Mouse (Mus musculus) liver, embryonic 16.5 days (tissue): ENCODE measurements around the gene Olfr222. TPM values are rescaled to one million over a fixed set of nuclear protein-coding genes. Genes with fewer than 3 reads are reported as not detected.

Experiments used
- ATAC-seq: fragments of 200-750 bp; cut with Nextera tagmentation; 2 replicates; pipeline ENCODE4 v1.8.0; 2017; ENCODE audit warnings: low read depth, mild to moderate bottlenecking, moderate number of reproducible peaks, moderate library complexity
- H3K27ac ChIP-seq: fragments of 300-500 bp; sonication (generic); 2 replicates; pipeline ENCODE4 v1.5.1; 2014; ENCODE audit warnings: mild to moderate bottlenecking, low read length
- H3K27me3 ChIP-seq: fragments of 300-500 bp; sonication (generic); 2 replicates; pipeline ENCODE4 v1.6.1; 2014; ENCODE audit warnings: low read depth, low read length, mixed read lengths; ENCODE audit not compliant: control insufficient read depth, insufficient read depth
- H3K36me3 ChIP-seq: fragments of 300-500 bp; sonication (generic); 2 replicates; pipeline ENCODE4 v1.6.1; 2014; ENCODE audit warnings: mild to moderate bottlenecking; ENCODE audit not compliant: control insufficient read depth, insufficient read depth
- H3K4me1 ChIP-seq: fragments of 300-500 bp; sonication (generic); 2 replicates; pipeline ENCODE4 v1.6.1; 2014; ENCODE audit warnings: low read depth, low read length, mixed read lengths; ENCODE audit not compliant: control insufficient read depth
- H3K4me2 ChIP-seq: fragments of 300-500 bp; sonication (generic); 2 replicates; pipeline ENCODE4 v1.6.1; 2014; ENCODE audit warnings: low read depth, low read length, mixed read lengths
- H3K4me3 ChIP-seq: fragments of 300-500 bp; sonication (generic); 2 replicates; pipeline ENCODE4 v1.5.1; 2014; ENCODE audit warnings: low read depth, mild to moderate bottlenecking, low read length
- H3K9ac ChIP-seq: fragments of 300-500 bp; sonication (generic); 2 replicates; pipeline ENCODE4 v1.6.1; 2014; ENCODE audit warnings: low read depth, low read length
- H3K9me3 ChIP-seq: fragments of 300-500 bp; sonication (generic); replicated peaks from 2 replicates; pipeline ENCODE4 v1.6.1; 2016; ENCODE audit warnings: low read length; ENCODE audit not compliant: control insufficient read depth
- WGBS: fragments of 180-500 bp; shearing (Covaris S2); extraction: QIAGEN DNeasy Blood & Tissue Kit; methylation state at CpG from one replicate; pipeline ENCODE4 v1.1.7; 2014; ENCODE audit not compliant: insufficient replicate concordance; 5-methylcytosine and 5-hydroxymethylcytosine counted together
- polyA plus RNA-seq: library from polyadenylated mRNA; unstranded; fragments of >200 nt; fragmentation: Nextera tagmentation; extraction: Ambion mirVana; gene quantifications from 2 replicates; pipeline ENCODE4 v1.2.1, GENCODE M21; 2015

Olfr222 gene
- polyA plus RNA-seq, 1 experiment from 2014 or later = not detected

- no peak for ATAC-seq
- Histone ChIP-seq H3K4me1 (no peaks in the 10 kb centered on the region), H3K36me3 (no peaks in the 10 kb centered on the region)
Measured at GRCm38 (mm10) chr11:59596950-59597349, 20.9 kb upstream of the Olfr222 start.

GRCm38 (mm10) chr11:59596091-59596490 is 20.1 kb upstream of the Olfr222 start:
- Histone ChIP-seq H3K4me2 (no peak overlapping the region), H3K27ac (no peak overlapping the region), H3K9ac (no peak overlapping the region), H3K4me1 (no peaks in the 10 kb centered on the region), H3K36me3 (no peaks in the 10 kb centered on the region), H3K4me3 (no peak overlapping the region), H3K27me3 (no peaks in the 10 kb centered on the region), H3K9me3 (no peaks in the 10 kb centered on the region)
- ATAC-seq = no peak
- 24% methylated on average over 4 of the region's 4 CpGs for WGBS

More at GRCm38 (mm10) chr11:59596950-59597349, 20.9 kb upstream of the Olfr222 start:
- H3K27ac ChIP-seq = no peak overlapping the region
- WGBS = 58% methylated on average over 8 of the region's 8 CpGs
- no peak overlapping the region for H3K9ac ChIP-seq
- H3K9me3 ChIP-seq = no peaks in the 10 kb centered on the region
- H3K4me3 ChIP-seq = no peak overlapping the region
- H3K4me2 ChIP-seq = no peak overlapping the region
- H3K27me3 ChIP-seq = no peaks in the 10 kb centered on the region

- H3K36me3 ChIP-seq = no peaks in the 10 kb centered on the region
- no peaks in the 10 kb centered on the region for H3K4me1 ChIP-seq
- no peak within 1 kb of the TSS for H3K27ac ChIP-seq
- WGBS = 64% methylated on average over 6 of the region's 6 CpGs
- H3K9me3 ChIP-seq = no peaks in the 10 kb centered on the region
- no peaks in the 10 kb centered on the region for H3K27me3 ChIP-seq
- H3K9ac ChIP-seq = no peak within 1 kb of the TSS
- H3K4me2 ChIP-seq = no peak within 1 kb of the TSS
- no peak for ATAC-seq
- no peak within 1 kb of the TSS for H3K4me3 ChIP-seq
Measured at GRCm38 (mm10) chr11:59593189-59593588, 17.2 kb upstream of the Olfr222 start, which contains the start of gene Olfr223. TSS of gene Olfr223 (minus strand) at chr11:59593289.

- H3K36me3 ChIP-seq = no peaks in the 10 kb centered on the region
- no peak for ATAC-seq
- H3K9ac ChIP-seq = no peak overlapping the region
- no peak overlapping the region for H3K27ac ChIP-seq
- H3K4me1 ChIP-seq = no peaks in the 10 kb centered on the region
- H3K4me2 ChIP-seq = no peak overlapping the region
- 72% methylated on average over 8 of the region's 8 CpGs for WGBS
- H3K9me3 ChIP-seq = no peaks in the 10 kb centered on the region
- no peaks in the 10 kb centered on the region for H3K27me3 ChIP-seq
- H3K4me3 ChIP-seq = no peak overlapping the region
Measured at GRCm38 (mm10) chr11:59589496-59589895, 13.5 kb upstream of the Olfr222 start.

- no peak overlapping the region for H3K9ac ChIP-seq
- H3K27ac ChIP-seq = no peak overlapping the region
- no peak overlapping the region for H3K4me3 ChIP-seq
- no peaks in the 10 kb centered on the region for H3K4me1 ChIP-seq
- no peaks in the 10 kb centered on the region for H3K36me3 ChIP-seq
- 16% methylated on average over 6 of the region's 6 CpGs for WGBS
- H3K4me2 ChIP-seq = no peak overlapping the region
- H3K9me3 ChIP-seq = no peaks in the 10 kb centered on the region
- H3K27me3 ChIP-seq = no peaks in the 10 kb centered on the region
- ATAC-seq = no peak
Measured at GRCm38 (mm10) chr11:59584539-59584938, 8.5 kb upstream of the Olfr222 start.

GRCm38 (mm10) chr11:59575726-59576125 is 309 bp downstream of the Olfr222 start:
- no peaks in the 10 kb centered on the region for H3K9me3 ChIP-seq
- no peaks in the 10 kb centered on the region for H3K4me1 ChIP-seq
- no peak for ATAC-seq
- H3K27me3 ChIP-seq = peaks cover 8% of the 10 kb centered on the region; the same call in 1 of the 2 replicates
- no peaks in the 10 kb centered on the region for H3K36me3 ChIP-seq
- no peak overlapping the region for H3K4me2 ChIP-seq
- H3K9ac ChIP-seq = no peak overlapping the region
- H3K27ac ChIP-seq = no peak overlapping the region
- 47% methylated on average over 9 of the region's 9 CpGs for WGBS
- no peak overlapping the region for H3K4me3 ChIP-seq

GRCm38 (mm10) chr11:59569306-59569705 is 6.7 kb downstream of the Olfr222 start:
- Histone ChIP-seq H3K36me3 (no peaks in the 10 kb centered on the region), H3K27me3 (peaks cover 8% of the 10 kb centered on the region; the same call in 1 of the 2 replicates), H3K4me1 (no peaks in the 10 kb centered on the region), H3K27ac (no peak overlapping the region), H3K4me2 (no peak overlapping the region), H3K9ac (no peak overlapping the region), H3K9me3 (no peaks in the 10 kb centered on the region), H3K4me3 (no peak overlapping the region)
- WGBS = 39% methylated on average over 3 of the region's 3 CpGs
- ATAC-seq = no peak

- Histone ChIP-seq H3K36me3 (no peaks in the 10 kb centered on the region), H3K4me2 (no peak overlapping the region), H3K4me3 (no peak overlapping the region), H3K27ac (no peak overlapping the region), H3K4me1 (no peaks in the 10 kb centered on the region), H3K27me3 (no peaks in the 10 kb centered on the region), H3K9me3 (no peaks in the 10 kb centered on the region), H3K9ac (no peak overlapping the region)
- 57% methylated on average over 9 of the region's 9 CpGs for WGBS
- ATAC-seq = no peak
Measured at GRCm38 (mm10) chr11:59562837-59563236, 13.2 kb downstream of the Olfr222 start.

- no peak overlapping the region for H3K4me2 ChIP-seq
- 68% methylated on average over 4 of the region's 4 CpGs for WGBS
- no peaks in the 10 kb centered on the region for H3K4me1 ChIP-seq
- no peaks in the 10 kb centered on the region for H3K27me3 ChIP-seq
- no peak overlapping the region for H3K9ac ChIP-seq
- no peak overlapping the region for H3K4me3 ChIP-seq
- ATAC-seq = no peak
- no peak overlapping the region for H3K27ac ChIP-seq
- no peaks in the 10 kb centered on the region for H3K9me3 ChIP-seq
- H3K36me3 ChIP-seq = no peaks in the 10 kb centered on the region
Measured at GRCm38 (mm10) chr11:59562336-59562735, 13.7 kb downstream of the Olfr222 start.
